Mouse (Mus musculus) forebrain, embryonic 11.5 days (tissue): ENCODE measurements at regions not wholly inside any gene's neighbourhood (a gene's known extent, or its start where the extent isn't known, plus 50 kb on each side); places are given as distances from the start of the nearest gene placed in this dataset.

ENCODE experiments used
- ATAC-seq: fragments of 200-750 bp; cut with Nextera tagmentation; replicated peaks from 2 replicates; pipeline ENCODE4 v1.8.0; 2017; ENCODE audit warnings: moderate TSS enrichment; ENCODE audit not compliant: low FRiP score
- DNase-seq: peaks from one replicate; pipeline ENCODE4 v3.0.0-alpha.2; 2017; ENCODE audit warnings: low spot score
- H3K27ac ChIP-seq: fragments of 300-500 bp; sonication (generic); 2 replicates; pipeline ENCODE4 v1.5.1; 2014; ENCODE audit warnings: low read depth, low read length
- H3K27me3 ChIP-seq: fragments of 300-500 bp; sonication (generic); 2 replicates; pipeline ENCODE4 v1.6.1; 2014; ENCODE audit warnings: mild to moderate bottlenecking, low read length, mixed read lengths; ENCODE audit not compliant: control insufficient read depth, insufficient read depth
- H3K36me3 ChIP-seq: fragments of 300-500 bp; sonication (generic); 2 replicates; pipeline ENCODE4 v1.6.1; 2014; ENCODE audit warnings: mild to moderate bottlenecking, low read length, moderate library complexity, mixed read lengths; ENCODE audit not compliant: control insufficient read depth, insufficient read depth
- H3K4me1 ChIP-seq: fragments of 300-500 bp; sonication (generic); replicated peaks from 2 replicates; pipeline ENCODE4 v1.6.1; 2014; ENCODE audit warnings: low read length, mixed read lengths; ENCODE audit not compliant: control insufficient read depth, insufficient read depth
- H3K4me2 ChIP-seq: fragments of 300-500 bp; sonication (generic); 2 replicates; pipeline ENCODE4 v1.6.1; 2014; ENCODE audit warnings: low read depth, mild to moderate bottlenecking, low read length, moderate library complexity, mixed read lengths; ENCODE audit not compliant: severe bottlenecking
- H3K4me3 ChIP-seq: fragments of 300-500 bp; sonication (generic); 2 replicates; pipeline ENCODE4 v1.5.1; 2014; ENCODE audit warnings: low read depth, low read length
- H3K9ac ChIP-seq: fragments of 300-500 bp; sonication (generic); 2 replicates; pipeline ENCODE4 v1.6.1; 2014; ENCODE audit warnings: low read length
- H3K9me3 ChIP-seq: fragments of 300-500 bp; sonication (generic); 2 replicates; pipeline ENCODE4 v1.6.1; 2016; ENCODE audit warnings: low read length, mixed read lengths; ENCODE audit not compliant: control insufficient read depth
- WGBS: fragments of 180-500 bp; shearing (Covaris S2); extraction: QIAGEN DNeasy Blood & Tissue Kit; methylation state at CpG from one replicate; pipeline ENCODE4 v1.1.7; 2014; 5-methylcytosine and 5-hydroxymethylcytosine counted together

DNA sequence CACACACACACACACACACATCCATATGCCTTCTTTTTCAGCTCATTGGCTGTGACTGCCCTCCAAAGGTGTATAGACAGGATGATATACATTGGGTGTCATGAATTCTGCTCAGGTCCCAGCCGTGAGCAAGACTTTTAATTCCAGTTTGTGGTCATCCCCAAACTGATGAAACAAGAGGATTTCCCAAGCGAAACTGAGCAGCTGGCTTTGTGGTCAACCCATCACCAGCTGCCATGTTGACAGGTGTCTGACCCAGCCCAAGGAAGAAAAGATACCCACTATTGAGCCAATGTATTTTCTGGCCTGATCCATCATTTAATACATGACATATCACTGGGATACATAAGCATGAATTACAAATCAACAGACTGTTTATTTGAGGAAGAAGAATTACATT is 228.8 kb upstream of the Thbs1 start:
- no peak overlapping the region for H3K4me3 ChIP-seq
- no peak overlapping the region for H3K27ac ChIP-seq
- no peaks in the 10 kb centered on the region for H3K4me1 ChIP-seq
- WGBS, result 87% methylated on average over 2 of the region's 2 CpGs
- H3K9me3 ChIP-seq, result no peaks in the 10 kb centered on the region
- no peaks in the 10 kb centered on the region for H3K27me3 ChIP-seq
- ATAC-seq (no peak), DNase-seq (no peak)
- H3K4me2 ChIP-seq, result no peak overlapping the region
- no peaks in the 10 kb centered on the region for H3K36me3 ChIP-seq
- H3K9ac ChIP-seq, result no peak overlapping the region

DNA sequence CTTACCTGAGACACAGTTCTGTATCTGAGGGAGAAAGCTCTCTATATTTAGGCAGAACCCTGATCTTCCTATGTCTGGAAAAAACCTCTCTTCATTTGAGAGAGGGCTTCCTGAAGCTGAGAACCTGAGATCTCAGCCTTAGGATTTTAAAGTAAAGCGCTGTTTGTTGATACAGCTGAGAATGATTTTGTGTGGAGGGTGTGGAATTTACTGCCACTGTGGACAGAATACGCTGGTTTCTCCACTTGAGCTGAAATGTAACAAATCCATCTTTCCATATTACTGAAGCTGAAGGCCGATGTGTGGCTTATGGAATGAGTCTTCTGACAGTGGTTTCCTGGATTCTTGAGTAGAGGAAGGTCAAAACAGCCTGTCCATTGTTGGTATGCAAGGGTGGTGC is 225.2 kb upstream of the Thbs1 start:
- Histone ChIP-seq H3K27ac (no peak overlapping the region), H3K4me2 (no peak overlapping the region), H3K36me3 (no peaks in the 10 kb centered on the region), H3K4me1 (no peaks in the 10 kb centered on the region), H3K9me3 (no peaks in the 10 kb centered on the region), H3K27me3 (no peaks in the 10 kb centered on the region), H3K9ac (no peak overlapping the region), H3K4me3 (no peak overlapping the region)
- WGBS, result 83% methylated on average over 3 of the region's 3 CpGs
- DNase-seq (no peak), ATAC-seq (no peak)

- Histone ChIP-seq H3K4me1 (no peaks in the 10 kb centered on the region), H3K9ac (no peak overlapping the region), H3K27me3 (no peaks in the 10 kb centered on the region), H3K9me3 (no peaks in the 10 kb centered on the region), H3K27ac (no peak overlapping the region), H3K4me2 (no peak overlapping the region), H3K4me3 (no peak overlapping the region), H3K36me3 (no peaks in the 10 kb centered on the region)
- 76% methylated on average over 2 of the region's 2 CpGs for WGBS
- ATAC-seq (no peak), DNase-seq (no peak)
These were observed 210.4 kb upstream of the Thbs1 start for GRCm38 (mm10) chr2:117901311-117901710.

DNA sequence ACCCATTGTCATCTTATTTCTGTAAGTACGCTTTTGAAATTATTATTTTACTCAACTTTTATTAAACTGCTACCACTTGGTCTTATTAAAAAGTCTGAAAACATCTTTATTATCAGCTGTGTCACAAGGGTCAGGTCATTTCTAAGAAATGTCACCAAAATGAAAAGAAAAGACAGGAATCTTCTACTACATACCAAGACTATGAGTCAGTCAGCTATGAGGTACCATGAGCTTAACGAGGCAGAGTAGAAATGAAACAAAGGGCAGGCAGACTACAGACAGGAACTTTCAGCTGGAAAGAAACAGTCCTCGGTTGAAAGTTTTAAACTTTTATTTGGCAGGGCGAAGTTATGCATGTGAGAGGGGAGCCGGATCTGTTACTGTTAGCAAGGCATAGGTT is 208.8 kb upstream of the Thbs1 start:
- H3K9ac ChIP-seq, result no peak overlapping the region
- WGBS, result 76% methylated on average over 5 of the region's 5 CpGs
- no peaks in the 10 kb centered on the region for H3K27me3 ChIP-seq
- H3K27ac ChIP-seq, result no peak overlapping the region
- ATAC-seq, result no peak
- H3K4me1 ChIP-seq, result no peaks in the 10 kb centered on the region
- H3K4me3 ChIP-seq, result no peak overlapping the region
- no peaks in the 10 kb centered on the region for H3K9me3 ChIP-seq
- H3K36me3 ChIP-seq, result no peaks in the 10 kb centered on the region
- no peak for DNase-seq
- H3K4me2 ChIP-seq, result no peak overlapping the region

- Histone ChIP-seq H3K27ac (no peak overlapping the region), H3K4me2 (no peak overlapping the region), H3K4me1 (no peaks in the 10 kb centered on the region), H3K36me3 (no peaks in the 10 kb centered on the region), H3K9ac (no peak overlapping the region), H3K9me3 (no peaks in the 10 kb centered on the region), H3K4me3 (no peak overlapping the region), H3K27me3 (no peaks in the 10 kb centered on the region)
- WGBS, result 88% methylated on average over 2 of the region's 2 CpGs
- no peak for DNase-seq
- ATAC-seq, result no peak
These were observed 208.0 kb upstream of the Thbs1 start for GRCm38 (mm10) chr2:117903705-117904104.

DNA sequence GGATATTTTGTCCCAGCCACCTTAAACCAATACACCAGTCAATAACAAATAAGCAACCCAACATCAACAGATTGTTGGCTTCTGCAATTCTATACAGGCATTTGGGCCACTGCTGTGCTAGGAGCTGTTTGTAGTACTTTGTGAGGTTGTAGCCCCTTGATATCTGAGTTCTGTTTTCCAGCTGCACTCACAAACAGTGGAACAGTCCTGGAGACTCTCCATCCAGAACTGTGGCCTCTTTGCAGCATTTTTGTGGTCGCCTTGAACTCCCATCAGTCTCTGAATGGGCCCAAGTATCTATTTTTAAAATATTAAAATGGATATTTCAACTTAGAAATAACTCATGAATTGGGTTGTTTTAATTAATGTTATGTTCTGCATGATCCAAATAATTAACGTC is 205.2 kb upstream of the Thbs1 start:
- no peak overlapping the region for H3K4me3 ChIP-seq
- H3K9ac ChIP-seq, result no peak overlapping the region
- WGBS, result 87% methylated on average over 2 of the region's 2 CpGs
- H3K27ac ChIP-seq, result no peak overlapping the region
- no peak overlapping the region for H3K4me2 ChIP-seq
- no peaks in the 10 kb centered on the region for H3K36me3 ChIP-seq
- no peak for ATAC-seq
- H3K4me1 ChIP-seq, result no peaks in the 10 kb centered on the region
- no peak for DNase-seq
- no peaks in the 10 kb centered on the region for H3K27me3 ChIP-seq
- H3K9me3 ChIP-seq, result no peaks in the 10 kb centered on the region

GRCm38 (mm10) chr2:117910781-117911180 is 200.9 kb upstream of the Thbs1 start:
- H3K27ac ChIP-seq, result no peak overlapping the region
- no peaks in the 10 kb centered on the region for H3K9me3 ChIP-seq
- no peak for DNase-seq
- H3K4me1 ChIP-seq, result no peaks in the 10 kb centered on the region
- H3K27me3 ChIP-seq, result no peaks in the 10 kb centered on the region
- 78% methylated on average over 1 of the region's 1 CpGs for WGBS
- no peaks in the 10 kb centered on the region for H3K36me3 ChIP-seq
- ATAC-seq, result no peak
- H3K4me2 ChIP-seq, result no peak overlapping the region
- H3K9ac ChIP-seq, result no peak overlapping the region
- no peak overlapping the region for H3K4me3 ChIP-seq

- Histone ChIP-seq H3K4me2 (no peak overlapping the region), H3K9me3 (no peaks in the 10 kb centered on the region), H3K4me1 (no peaks in the 10 kb centered on the region), H3K27ac (no peak overlapping the region), H3K4me3 (no peak overlapping the region), H3K27me3 (no peaks in the 10 kb centered on the region), H3K36me3 (no peaks in the 10 kb centered on the region), H3K9ac (no peak overlapping the region)
- WGBS, result 79% methylated on average over 2 of the region's 2 CpGs
- ATAC-seq (no peak), DNase-seq (no peak)
These were observed 199.0 kb upstream of the Thbs1 start for GRCm38 (mm10) chr2:117912722-117913121.

GRCm38 (mm10) chr2:117913846-117914245 is 197.8 kb upstream of the Thbs1 start:
- Histone ChIP-seq H3K9ac (no peak overlapping the region), H3K27ac (no peak overlapping the region), H3K9me3 (no peaks in the 10 kb centered on the region), H3K36me3 (no peaks in the 10 kb centered on the region), H3K27me3 (no peaks in the 10 kb centered on the region), H3K4me2 (no peak overlapping the region), H3K4me1 (no peaks in the 10 kb centered on the region), H3K4me3 (no peak overlapping the region)
- WGBS, result 95% methylated on average over 4 of the region's 4 CpGs
- ATAC-seq (no peak), DNase-seq (no peak)
